Mouse (Mus musculus) stomach, postnatal 0 days (tissue): ENCODE data around the gene Ttc30b.

ENCODE experiments used
- CTCF ChIP-seq: IDR thresholded peaks from 2 replicates; pipeline ENCODE4 v1.5.1; 2016; ENCODE audit warnings: antibody characterized with exemption, low read depth, mild to moderate bottlenecking, moderate library complexity
- EP300 ChIP-seq: optimal IDR thresholded peaks from 2 replicates; pipeline ENCODE3; 2016; ENCODE audit warnings: antibody characterized with exemption

- TF ChIP-seq CTCF (no peak), EP300 (no peak)
Observed at GRCm38 (mm10) chr2:75964051-75964450, 25.7 kb upstream of the Ttc30b start.
